Mouse (Mus musculus): ENCODE measurements around the gene Sumo1. TPM values are rescaled to one million over a fixed set of nuclear protein-coding genes. Genes with fewer than 3 reads are reported as not detected.

Gene Sumo1
- polyA plus RNA-seq, 1 experiment from 2014 or later, result 152 TPM

GRCm38 (mm10) chr1:59566926-59567325 lies 103.7 kb downstream of the Sumo1 start:
- Histone ChIP-seq H3K79me2 (ENCODE audit: inconsistent target) (no peaks in the 10 kb centered on the region), H3K27ac (no peak overlapping the region), H3K36me3 (ENCODE audit: inconsistent target) (no peaks in the 10 kb centered on the region), H3K4me3 (ENCODE audit: inconsistent target) (no peak overlapping the region)
- 93% methylated on average over 6 of the region's 6 CpGs for WGBS (ENCODE audit: missing documents)

GRCm38 (mm10) chr1:59566281-59566680 lies 104.4 kb downstream of the Sumo1 start:
- H3K36me3 ChIP-seq (ENCODE audit: inconsistent target), result no peaks in the 10 kb centered on the region
- 88% methylated on average over 7 of the region's 7 CpGs for WGBS (ENCODE audit: missing documents)
- H3K4me3 ChIP-seq (ENCODE audit: inconsistent target), result no peak overlapping the region
- H3K79me2 ChIP-seq (ENCODE audit: inconsistent target), result no peaks in the 10 kb centered on the region
- H3K27ac ChIP-seq, result no peak overlapping the region

DNA sequence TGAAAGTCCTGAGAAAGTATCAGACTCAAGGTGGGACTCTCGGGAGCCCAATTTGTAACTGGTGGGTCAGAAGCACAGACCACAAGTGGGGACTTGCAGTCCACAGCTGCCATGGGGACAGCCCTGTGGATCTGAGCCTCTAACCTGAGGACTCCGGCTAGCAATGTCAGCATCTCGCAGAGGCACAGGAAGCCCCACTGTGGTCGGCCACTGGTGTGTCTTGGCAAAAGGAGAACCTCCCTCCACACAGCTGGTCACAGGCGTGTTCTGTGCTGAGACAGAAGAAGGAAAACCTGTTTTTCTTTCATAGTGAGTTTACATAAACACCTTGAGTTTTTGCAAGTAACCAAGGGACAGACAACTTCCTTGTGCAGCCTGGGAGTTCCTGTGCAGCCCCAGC lies 104.8 kb downstream of the Sumo1 start:
- Histone ChIP-seq H3K79me2 (ENCODE audit: inconsistent target) (no peaks in the 10 kb centered on the region), H3K36me3 (ENCODE audit: inconsistent target) (no peaks in the 10 kb centered on the region), H3K4me3 (ENCODE audit: inconsistent target) (no peak overlapping the region), H3K27ac (no peak overlapping the region)
- WGBS (ENCODE audit: missing documents), result 27% methylated on average over 5 of the region's 5 CpGs

GRCm38 (mm10) chr1:59563581-59563980 lies 107.1 kb downstream of the Sumo1 start:
- Histone ChIP-seq H3K27ac (no peak overlapping the region), H3K79me2 (ENCODE audit: inconsistent target) (no peaks in the 10 kb centered on the region), H3K36me3 (ENCODE audit: inconsistent target) (no peaks in the 10 kb centered on the region), H3K4me3 (ENCODE audit: inconsistent target) (no peak overlapping the region)
- 89% methylated on average over 2 of the region's 2 CpGs for WGBS (ENCODE audit: missing documents)

DNA sequence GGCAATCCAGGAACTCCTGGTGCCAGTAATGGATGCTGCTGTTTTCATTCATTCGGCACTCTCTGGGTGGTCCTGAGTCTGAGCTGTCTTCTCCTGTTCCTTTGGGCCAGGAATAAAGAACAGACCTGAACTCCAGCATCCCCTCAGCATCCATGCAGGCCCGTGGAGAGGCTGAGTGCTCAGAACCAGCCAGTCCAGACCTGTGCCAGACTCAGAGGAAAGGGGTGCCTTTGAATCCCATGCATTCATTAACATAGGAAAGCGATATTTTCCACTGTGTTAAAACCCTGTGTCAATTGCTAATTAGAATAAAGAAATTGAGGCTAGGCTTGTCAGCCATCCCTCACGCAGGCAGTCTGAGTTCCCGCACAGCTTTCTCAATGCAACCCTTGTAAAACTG lies 116.9 kb downstream of the Sumo1 start:
- 90% methylated on average over 5 of the region's 5 CpGs for WGBS (ENCODE audit: missing documents)

DNA sequence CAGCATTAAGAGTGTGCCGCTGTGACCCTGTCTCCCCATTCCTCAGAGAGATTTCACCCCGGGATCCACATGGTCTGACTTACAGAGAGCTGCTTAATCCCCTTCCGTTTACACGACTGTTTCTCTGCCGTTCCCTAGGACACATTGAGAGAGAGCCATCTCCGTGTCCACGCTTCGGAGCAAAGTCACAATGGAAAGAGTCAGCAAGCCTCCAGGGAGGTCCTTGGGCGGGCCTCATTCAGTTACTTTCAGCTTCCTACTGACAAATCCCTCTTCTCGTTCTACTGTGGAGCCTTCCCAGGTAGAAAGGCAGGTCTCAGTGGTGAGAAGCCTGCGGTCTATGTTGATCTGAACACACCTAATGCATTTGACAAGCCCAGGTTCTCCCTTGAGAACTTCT lies 119.6 kb downstream of the Sumo1 start:
- no peak overlapping the region for H3K4me3 ChIP-seq (ENCODE audit: inconsistent target)
- no peaks in the 10 kb centered on the region for H3K36me3 ChIP-seq (ENCODE audit: inconsistent target)
- 91% methylated on average over 11 of the region's 11 CpGs for WGBS (ENCODE audit: missing documents)
- no peaks in the 10 kb centered on the region for H3K79me2 ChIP-seq (ENCODE audit: inconsistent target)
- no peak overlapping the region for H3K27ac ChIP-seq

More for the DNA sequence above, 116.9 kb downstream of the Sumo1 start:
- H3K79me2 ChIP-seq (ENCODE audit: inconsistent target), result no peaks in the 10 kb centered on the region
- H3K4me3 ChIP-seq (ENCODE audit: inconsistent target), result no peak overlapping the region
- no peaks in the 10 kb centered on the region for H3K36me3 ChIP-seq (ENCODE audit: inconsistent target)
- no peak overlapping the region for H3K27ac ChIP-seq

DNA sequence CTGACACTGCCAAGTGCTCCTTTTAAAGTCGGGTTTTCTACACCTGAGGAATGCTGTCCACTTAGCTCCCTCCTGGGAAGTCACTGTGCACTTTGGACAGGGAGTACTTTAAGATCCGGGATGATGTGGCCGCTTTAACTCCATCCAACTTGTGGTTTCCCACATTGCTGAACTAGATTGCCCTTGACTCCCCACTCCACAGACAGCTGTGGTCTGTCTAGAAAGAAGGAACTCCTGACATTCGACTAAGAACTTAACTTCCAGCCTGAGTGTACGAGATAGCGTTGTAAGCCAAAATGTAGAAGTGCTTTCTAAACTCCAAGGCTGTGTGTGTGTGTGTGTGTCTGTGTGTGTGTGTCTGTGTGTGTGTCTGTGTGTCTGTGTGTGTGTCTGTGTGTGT lies 120.4 kb downstream of the Sumo1 start:
- WGBS (ENCODE audit: missing documents), result 7% methylated on average over 6 of the region's 6 CpGs
- no peaks in the 10 kb centered on the region for H3K79me2 ChIP-seq (ENCODE audit: inconsistent target)
- H3K4me3 ChIP-seq (ENCODE audit: inconsistent target), result no peak overlapping the region
- H3K27ac ChIP-seq, result no peak overlapping the region
- no peaks in the 10 kb centered on the region for H3K36me3 ChIP-seq (ENCODE audit: inconsistent target)

DNA sequence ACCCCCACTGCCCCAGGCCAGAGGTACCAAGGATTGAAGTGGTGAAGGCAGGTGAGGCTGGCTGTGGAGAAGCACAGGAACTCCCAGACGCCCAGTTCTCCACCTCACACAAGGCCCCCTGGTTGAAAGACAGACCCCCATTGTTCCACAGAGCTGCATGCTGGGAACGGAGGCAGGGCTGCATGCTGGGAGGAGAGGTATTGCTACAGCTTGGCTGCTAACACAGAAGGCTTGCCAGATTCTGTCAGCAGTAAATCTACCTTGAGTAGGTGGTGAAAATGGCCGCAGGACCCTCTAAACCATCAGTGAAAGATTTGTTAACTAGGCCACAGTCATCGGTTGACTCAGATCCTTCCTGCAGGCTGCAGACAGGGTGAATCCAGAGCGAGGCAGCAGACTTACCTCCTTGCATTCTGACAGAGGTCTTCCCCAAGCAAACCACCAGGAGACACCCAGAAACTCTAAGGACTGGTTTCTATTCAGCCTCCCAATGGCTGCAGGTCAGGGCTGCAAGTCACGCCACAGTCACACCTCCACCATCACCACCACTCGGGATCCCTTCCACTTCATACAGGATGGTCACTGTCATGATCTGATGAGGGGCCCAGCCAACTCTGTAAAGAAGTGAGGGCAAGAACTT lies 121.5 kb downstream of the Sumo1 start:
- H3K79me2 ChIP-seq (ENCODE audit: inconsistent target), result no peaks in the 10 kb centered on the region
- no peak overlapping the region for H3K4me3 ChIP-seq (ENCODE audit: inconsistent target)
- no peaks in the 10 kb centered on the region for H3K36me3 ChIP-seq (ENCODE audit: inconsistent target)
- no peak overlapping the region for H3K27ac ChIP-seq
- WGBS (ENCODE audit: missing documents), result 94% methylated on average over 7 of the region's 7 CpGs

DNA sequence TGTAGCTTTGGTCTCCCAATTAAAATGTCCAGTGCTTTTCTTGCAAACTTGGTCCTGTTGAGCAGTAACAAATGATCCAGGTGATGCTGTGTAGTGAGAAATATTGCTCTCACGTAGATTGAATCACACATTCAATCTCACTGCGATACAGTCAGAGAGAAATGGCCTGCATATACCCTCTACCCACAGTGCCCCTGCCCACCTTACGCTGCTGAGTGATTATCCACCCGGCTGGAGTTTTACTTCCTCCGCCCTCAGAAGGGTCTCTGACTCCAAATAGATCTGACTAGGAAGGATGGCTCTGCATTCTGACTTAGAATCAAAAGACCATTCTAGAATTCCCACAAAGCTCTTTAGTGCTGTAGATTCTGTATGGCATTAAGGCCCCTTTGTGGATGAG lies 122.1 kb downstream of the Sumo1 start:
- H3K4me3 ChIP-seq (ENCODE audit: inconsistent target), result no peak overlapping the region
- WGBS (ENCODE audit: missing documents), result 96% methylated on average over 5 of the region's 5 CpGs

GRCm38 (mm10) chr1:59543911-59544310 lies 126.7 kb downstream of the Sumo1 start:
- Histone ChIP-seq H3K79me2 (ENCODE audit: inconsistent target) (no peaks in the 10 kb centered on the region), H3K36me3 (ENCODE audit: inconsistent target) (no peaks in the 10 kb centered on the region), H3K4me3 (ENCODE audit: inconsistent target) (no peak overlapping the region), H3K27ac (no peak overlapping the region)
- 34% methylated on average over 8 of the region's 8 CpGs for WGBS (ENCODE audit: missing documents)

More for the DNA sequence above, 122.1 kb downstream of the Sumo1 start:
- H3K27ac ChIP-seq, result no peak overlapping the region
- H3K79me2 ChIP-seq (ENCODE audit: inconsistent target), result no peaks in the 10 kb centered on the region
- no peaks in the 10 kb centered on the region for H3K36me3 ChIP-seq (ENCODE audit: inconsistent target)

DNA sequence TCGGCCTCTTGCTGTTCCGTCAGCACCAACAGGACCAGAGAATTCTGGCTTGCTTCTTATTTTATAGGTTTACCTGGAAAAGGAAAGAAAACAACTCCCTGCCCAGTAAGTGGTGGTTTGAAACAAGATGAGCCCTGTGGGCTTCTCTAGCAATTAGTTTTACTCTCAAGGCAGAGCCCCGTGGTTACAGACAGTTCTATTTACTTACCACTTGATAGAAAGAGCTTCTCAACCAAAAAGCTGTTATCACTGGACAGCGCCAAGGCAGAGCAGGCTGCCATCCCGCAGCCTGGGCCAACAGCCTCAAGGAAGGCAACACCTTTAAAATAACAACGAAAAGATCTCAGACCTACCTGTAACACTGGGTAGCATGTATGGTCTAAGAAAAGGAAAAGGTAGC lies 128.4 kb downstream of the Sumo1 start:
- WGBS (ENCODE audit: missing documents), result 89% methylated on average over 6 of the region's 6 CpGs
- Histone ChIP-seq H3K36me3 (ENCODE audit: inconsistent target) (no peaks in the 10 kb centered on the region), H3K27ac (no peak overlapping the region), H3K79me2 (ENCODE audit: inconsistent target) (no peaks in the 10 kb centered on the region), H3K4me3 (ENCODE audit: inconsistent target) (no peak overlapping the region)

- Histone ChIP-seq H3K27ac (no peak overlapping the region), H3K79me2 (ENCODE audit: inconsistent target) (no peaks in the 10 kb centered on the region)
- 95% methylated on average over 16 of the region's 16 CpGs for WGBS (ENCODE audit: missing documents)
Measured at GRCm38 (mm10) chr1:59541271-59542020, 129.2 kb downstream of the Sumo1 start.

GRCm38 (mm10) chr1:59540537-59541148 lies 130.0 kb downstream of the Sumo1 start:
- no peak overlapping the region for H3K4me3 ChIP-seq (ENCODE audit: inconsistent target)
- H3K79me2 ChIP-seq (ENCODE audit: inconsistent target), result no peaks in the 10 kb centered on the region
- 93% methylated on average over 19 of the region's 19 CpGs for WGBS (ENCODE audit: missing documents)
- no peak overlapping the region for H3K27ac ChIP-seq
- H3K36me3 ChIP-seq (ENCODE audit: inconsistent target), result no peaks in the 10 kb centered on the region

More at GRCm38 (mm10) chr1:59541271-59542020, 129.2 kb downstream of the Sumo1 start:
- no peaks in the 10 kb centered on the region for H3K36me3 ChIP-seq (ENCODE audit: inconsistent target)
- H3K4me3 ChIP-seq (ENCODE audit: inconsistent target), result no peak overlapping the region

DNA sequence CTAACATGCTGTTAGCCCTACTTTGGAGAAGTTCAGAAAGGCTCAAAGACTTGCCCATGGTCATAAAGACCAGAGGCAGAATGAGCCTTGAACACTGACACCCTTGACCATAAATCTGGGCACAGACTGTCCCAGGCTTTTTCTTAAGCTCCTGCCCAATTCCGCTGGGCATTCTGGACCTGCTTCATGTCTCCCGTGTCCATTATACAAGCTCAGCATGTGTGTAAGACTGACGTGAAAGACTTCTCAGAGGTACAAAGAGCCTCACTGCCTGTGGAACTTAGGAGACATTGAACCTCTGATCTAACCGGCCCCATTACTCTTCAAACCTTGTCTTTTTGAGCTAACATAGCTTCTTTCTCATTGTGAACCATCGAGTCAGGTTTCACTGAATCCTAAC lies 132.3 kb downstream of the Sumo1 start:
- 96% methylated on average over 5 of the region's 5 CpGs for WGBS (ENCODE audit: missing documents)
- no peak overlapping the region for H3K4me3 ChIP-seq (ENCODE audit: inconsistent target)
- no peaks in the 10 kb centered on the region for H3K36me3 ChIP-seq (ENCODE audit: inconsistent target)
- H3K79me2 ChIP-seq (ENCODE audit: inconsistent target), result no peaks in the 10 kb centered on the region
- H3K27ac ChIP-seq, result no peak overlapping the region
